Mouse (Mus musculus) hindbrain, embryonic 15.5 days (tissue): ENCODE measurements around the gene Gabrr1. TPM values are rescaled to one million over a fixed set of nuclear protein-coding genes. Genes with fewer than 3 reads are reported as not detected.

Source experiments
- ATAC-seq: fragments of 200-750 bp; cut with Nextera tagmentation; 2 replicates; pipeline ENCODE4 v1.8.0; 2017; ENCODE audit warnings: low read depth, moderate number of reproducible peaks, moderate TSS enrichment; ENCODE audit not compliant: low FRiP score
- H3K27ac ChIP-seq: fragments of 300-500 bp; sonication (generic); replicated peaks from 2 replicates; pipeline ENCODE4 v1.5.1; 2015; ENCODE audit warnings: mild to moderate bottlenecking, inconsistent platforms
- H3K27me3 ChIP-seq: fragments of 300-500 bp; sonication (generic); 2 replicates; pipeline ENCODE4 v1.6.1; 2015; ENCODE audit warnings: control low read depth, inconsistent platforms
- H3K36me3 ChIP-seq: fragments of 300-500 bp; sonication (generic); 2 replicates; pipeline ENCODE4 v1.6.1; 2015; ENCODE audit warnings: control low read depth, inconsistent platforms
- H3K4me1 ChIP-seq: fragments of 300-500 bp; sonication (generic); replicated peaks from 2 replicates; pipeline ENCODE4 v1.6.1; 2015; ENCODE audit warnings: control low read depth, inconsistent platforms
- H3K4me2 ChIP-seq: fragments of 300-500 bp; sonication (generic); 2 replicates; pipeline ENCODE4 v1.6.1; 2015; ENCODE audit warnings: moderate library complexity, mild to moderate bottlenecking, inconsistent platforms
- H3K4me3 ChIP-seq: fragments of 300-500 bp; sonication (generic); 2 replicates; pipeline ENCODE4 v1.5.1; 2015; ENCODE audit warnings: mild to moderate bottlenecking, inconsistent platforms
- H3K9ac ChIP-seq: fragments of 300-500 bp; sonication (generic); 2 replicates; pipeline ENCODE4 v1.6.1; 2015; ENCODE audit warnings: inconsistent platforms
- H3K9me3 ChIP-seq: fragments of 300-500 bp; sonication (generic); 2 replicates; pipeline ENCODE4 v1.6.1; 2016; ENCODE audit warnings: control low read depth, inconsistent platforms
- WGBS: fragments of 180-500 bp; shearing (Covaris S2); methylation state at CpG from one replicate; pipeline ENCODE4 v1.1.7; 2015; 5-methylcytosine and 5-hydroxymethylcytosine counted together
- polyA plus RNA-seq: library from polyadenylated mRNA; unstranded; fragments of >200 nt; fragmentation: Nextera tagmentation; extraction: Ambion mirVana; gene quantifications from 2 replicates; pipeline ENCODE4 v1.2.1, GENCODE M21; 2015

Gene Gabrr1
- polyA plus RNA-seq, 1 experiment from 2014 or later: 0.23 TPM

GRCm38 (mm10) chr4:33152087-33153038 lies 20.0 kb downstream of the Gabrr1 start:
- H3K4me3 ChIP-seq: no peak overlapping the region
- no peak for ATAC-seq
- no peaks in the 10 kb centered on the region for H3K27me3 ChIP-seq
- H3K9ac ChIP-seq: no peak overlapping the region
- no peaks in the 10 kb centered on the region for H3K9me3 ChIP-seq
- H3K36me3 ChIP-seq: no peaks in the 10 kb centered on the region
- no peak overlapping the region for H3K4me2 ChIP-seq
- H3K27ac ChIP-seq: no peak overlapping the region
- H3K4me1 ChIP-seq: no peaks in the 10 kb centered on the region
- WGBS: 88% methylated on average over 26 of the region's 26 CpGs

GRCm38 (mm10) chr4:33183477-33183876 lies 51.2 kb downstream of the Gabrr1 start:
- Histone ChIP-seq H3K4me3 (no peak overlapping the region), H3K27me3 (no peaks in the 10 kb centered on the region), H3K4me1 (peaks cover 11% of the 10 kb centered on the region), H3K4me2 (no peak overlapping the region), H3K9me3 (no peaks in the 10 kb centered on the region), H3K27ac (no peak overlapping the region), H3K36me3 (peaks cover 37% of the 10 kb centered on the region), H3K9ac (no peak overlapping the region)
- ATAC-seq: no peak
- WGBS: 87% methylated on average over 5 of the region's 5 CpGs

- Histone ChIP-seq H3K4me3 (peak overlapping the region; percentile 82), H3K9me3 (no peaks in the 10 kb centered on the region), H3K27me3 (no peaks in the 10 kb centered on the region), H3K4me1 (peaks cover 14% of the 10 kb centered on the region), H3K4me2 (peak overlapping the region; percentile 77), H3K9ac (peak overlapping the region; percentile 11; the same call in 1 of the 2 replicates), H3K27ac (peak overlapping the region; percentile 96; the same call in 1 of the 2 replicates), H3K36me3 (peaks cover 8% of the 10 kb centered on the region)
- 17% methylated on average over 9 of the region's 9 CpGs for WGBS
- no peak for ATAC-seq
Observed at GRCm38 (mm10) chr4:33188164-33188563, 55.8 kb downstream of the Gabrr1 start.

GRCm38 (mm10) chr4:33188781-33189734 lies 56.7 kb downstream of the Gabrr1 start:
- H3K4me3 ChIP-seq: peak overlapping the region; percentile 82
- under 1% methylated on average over 105 of the region's 123 CpGs for WGBS
- H3K27ac ChIP-seq: peak overlapping the region; percentile 96
- H3K36me3 ChIP-seq: peaks cover 6% of the 10 kb centered on the region; the same call in 1 of the 2 replicates
- peak overlapping the region; percentile 77 for H3K4me2 ChIP-seq
- H3K9ac ChIP-seq: peak overlapping the region; percentile 78
- peak; percentile 94 for ATAC-seq
- peaks cover 14% of the 10 kb centered on the region for H3K4me1 ChIP-seq
- H3K27me3 ChIP-seq: no peaks in the 10 kb centered on the region
- no peaks in the 10 kb centered on the region for H3K9me3 ChIP-seq

GRCm38 (mm10) chr4:33189735-33190036 lies 57.4 kb downstream of the Gabrr1 start, which contains the start of gene Pm20d2:
Pm20d2 (minus strand) TSS chr4:33189737.
- WGBS: 18% methylated on average over 6 of the region's 6 CpGs
- Histone ChIP-seq H3K27me3 (no peaks in the 10 kb centered on the region), H3K9ac (peak within 1 kb of the TSS; percentile 78), H3K4me2 (peak within 1 kb of the TSS; percentile 77), H3K4me1 (peaks cover 14% of the 10 kb centered on the region), H3K27ac (peak within 1 kb of the TSS; percentile 96), H3K36me3 (peaks cover 6% of the 10 kb centered on the region; the same call in 1 of the 2 replicates), H3K4me3 (peak within 1 kb of the TSS; percentile 82), H3K9me3 (0 out of 2 replicates have a peak, but pooled peaks cover 2% of the 10 kb centered on the region)
- no peak for ATAC-seq

- Histone ChIP-seq H3K9me3 (0 out of 2 replicates have a peak, but pooled peaks cover 2% of the 10 kb centered on the region), H3K27ac (no peak overlapping the region), H3K4me1 (no peaks in the 10 kb centered on the region), H3K36me3 (no peaks in the 10 kb centered on the region), H3K9ac (no peak overlapping the region), H3K4me3 (no peak overlapping the region), H3K4me2 (no peak overlapping the region), H3K27me3 (no peaks in the 10 kb centered on the region)
- no peak for ATAC-seq
- WGBS: 2% methylated on average over 2 of the region's 2 CpGs
Observed at GRCm38 (mm10) chr4:33198117-33198516, 65.8 kb downstream of the Gabrr1 start.

GRCm38 (mm10) chr4:33204682-33205081 lies 72.4 kb downstream of the Gabrr1 start:
- Histone ChIP-seq H3K4me1 (peaks cover 15% of the 10 kb centered on the region), H3K27me3 (no peaks in the 10 kb centered on the region), H3K9me3 (no peaks in the 10 kb centered on the region), H3K9ac (no peak overlapping the region), H3K27ac (no peak overlapping the region), H3K4me3 (no peak overlapping the region), H3K4me2 (no peak overlapping the region), H3K36me3 (no peaks in the 10 kb centered on the region)
- ATAC-seq: no peak
- 6% methylated on average over 4 of the region's 4 CpGs for WGBS

GRCm38 (mm10) chr4:33207551-33207950 lies 75.2 kb downstream of the Gabrr1 start:
- H3K27me3 ChIP-seq: no peaks in the 10 kb centered on the region
- no peaks in the 10 kb centered on the region for H3K9me3 ChIP-seq
- no peak for ATAC-seq
- H3K9ac ChIP-seq: no peak overlapping the region
- no peak overlapping the region for H3K4me3 ChIP-seq
- no peak overlapping the region for H3K27ac ChIP-seq
- H3K36me3 ChIP-seq: 0 out of 2 replicates have a peak, but pooled peaks cover under 1% of the 10 kb centered on the region
- H3K4me2 ChIP-seq: no peak overlapping the region
- WGBS: 67% methylated on average over 2 of the region's 2 CpGs
- peaks cover 28% of the 10 kb centered on the region for H3K4me1 ChIP-seq

- H3K4me2 ChIP-seq: peak within 1 kb of the TSS; percentile 95
- 3% methylated on average over 65 of the region's 65 CpGs for WGBS
Observed at GRCm38 (mm10) chr4:33208881-33209841, 76.8 kb downstream of the Gabrr1 start, which contains the start of gene Srsf12. Srsf12 (plus strand) TSS chr4:33208991.

More at GRCm38 (mm10) chr4:33208881-33209841, 76.8 kb downstream of the Gabrr1 start, which contains the start of gene Srsf12:
- peaks cover 5% of the 10 kb centered on the region; the same call in 1 of the 2 replicates for H3K36me3 ChIP-seq
- peak within 1 kb of the TSS; percentile 97 for H3K9ac ChIP-seq
- peaks cover 28% of the 10 kb centered on the region for H3K4me1 ChIP-seq
- peak within 1 kb of the TSS; percentile 96 for H3K27ac ChIP-seq
- H3K9me3 ChIP-seq: no peaks in the 10 kb centered on the region
- peak; percentile 85 for ATAC-seq
- no peaks in the 10 kb centered on the region for H3K27me3 ChIP-seq
- H3K4me3 ChIP-seq: peak within 1 kb of the TSS; percentile 96
